Mouse (Mus musculus) testis, adult 10 weeks (tissue): ENCODE data around the gene Fam171a2. TPM values are rescaled to one million over a fixed set of nuclear protein-coding genes. Genes with fewer than 3 reads are reported as not detected.

Source experiments
- polyA plus RNA-seq: library from polyadenylated mRNA; stranded (reverse); fragments of 350-450 nt; fragmentation: Illumina TruSeq; extraction: RNeasy Lipid Tissue Mini Kit (QIAGEN cat#74804); gene quantifications from one replicate; pipeline ENCODE4 v1.2.3, GENCODE M21; 2014; ENCODE audit warnings: low read depth, low replicate concordance

The Fam171a2 gene
- not detected for polyA plus RNA-seq

DNA sequence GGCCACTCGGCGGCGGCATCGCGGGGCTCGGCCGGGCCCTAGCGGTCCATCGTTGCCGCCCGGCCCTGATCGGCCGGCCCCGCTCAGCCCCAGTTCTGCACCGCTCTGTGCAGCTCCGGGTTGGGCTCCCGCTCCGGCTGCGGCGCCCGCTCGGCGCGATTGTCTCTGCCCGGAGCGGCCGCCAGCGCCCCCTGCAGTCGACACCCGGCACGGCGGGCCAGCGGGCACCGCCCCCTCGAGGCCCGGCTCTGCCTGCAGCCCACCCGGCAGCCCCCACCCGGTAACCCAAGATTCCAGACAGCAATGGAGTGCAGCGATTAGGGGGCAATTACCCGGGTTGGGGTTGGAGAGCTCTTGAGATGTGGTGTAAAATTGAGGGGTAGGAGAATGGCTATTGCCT, at the start of gene Fam171a2:
TSS of gene Fam171a2 (minus strand) at position 186 of the 400 bp plus-strand sequence.

DNA sequence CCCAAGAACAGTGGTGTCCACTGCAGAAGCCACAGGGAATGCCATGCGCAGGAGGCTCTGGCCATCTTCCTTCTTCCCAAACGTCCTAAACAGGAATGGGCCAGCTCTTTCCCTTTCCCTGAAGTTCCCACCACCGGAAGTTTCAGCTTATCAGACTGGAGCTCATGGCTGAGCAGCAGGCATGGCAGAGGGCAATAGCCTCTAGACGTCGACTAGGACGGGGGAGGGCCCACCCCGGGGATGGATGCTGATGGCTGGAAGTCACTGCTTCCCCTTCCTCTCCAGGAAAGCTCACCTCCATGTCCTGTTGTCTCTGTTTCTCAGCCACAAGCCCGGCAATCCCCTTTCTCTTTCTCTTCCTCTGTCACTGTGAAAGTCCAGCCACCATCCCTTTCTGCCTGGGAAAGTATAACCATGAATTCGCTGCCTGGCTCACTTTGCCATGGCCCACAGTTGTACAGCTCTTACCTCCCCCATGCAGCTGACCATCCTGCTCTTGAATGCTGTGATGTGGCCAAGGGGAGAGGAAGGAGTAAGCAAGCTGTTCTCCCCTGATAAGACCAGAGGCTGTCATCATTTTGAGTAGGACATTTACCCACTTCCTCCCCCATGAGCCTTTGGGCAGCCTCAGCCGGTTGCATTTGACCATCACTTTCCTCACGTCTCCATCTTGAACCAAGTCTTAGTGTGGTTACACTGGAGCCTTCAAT, 22.3 kb upstream of the Fam171a2 start, which contains the start of gene Itga2b:
TSS of gene Itga2b (minus strand) at position 475 of the 710 bp plus-strand sequence.

DNA sequence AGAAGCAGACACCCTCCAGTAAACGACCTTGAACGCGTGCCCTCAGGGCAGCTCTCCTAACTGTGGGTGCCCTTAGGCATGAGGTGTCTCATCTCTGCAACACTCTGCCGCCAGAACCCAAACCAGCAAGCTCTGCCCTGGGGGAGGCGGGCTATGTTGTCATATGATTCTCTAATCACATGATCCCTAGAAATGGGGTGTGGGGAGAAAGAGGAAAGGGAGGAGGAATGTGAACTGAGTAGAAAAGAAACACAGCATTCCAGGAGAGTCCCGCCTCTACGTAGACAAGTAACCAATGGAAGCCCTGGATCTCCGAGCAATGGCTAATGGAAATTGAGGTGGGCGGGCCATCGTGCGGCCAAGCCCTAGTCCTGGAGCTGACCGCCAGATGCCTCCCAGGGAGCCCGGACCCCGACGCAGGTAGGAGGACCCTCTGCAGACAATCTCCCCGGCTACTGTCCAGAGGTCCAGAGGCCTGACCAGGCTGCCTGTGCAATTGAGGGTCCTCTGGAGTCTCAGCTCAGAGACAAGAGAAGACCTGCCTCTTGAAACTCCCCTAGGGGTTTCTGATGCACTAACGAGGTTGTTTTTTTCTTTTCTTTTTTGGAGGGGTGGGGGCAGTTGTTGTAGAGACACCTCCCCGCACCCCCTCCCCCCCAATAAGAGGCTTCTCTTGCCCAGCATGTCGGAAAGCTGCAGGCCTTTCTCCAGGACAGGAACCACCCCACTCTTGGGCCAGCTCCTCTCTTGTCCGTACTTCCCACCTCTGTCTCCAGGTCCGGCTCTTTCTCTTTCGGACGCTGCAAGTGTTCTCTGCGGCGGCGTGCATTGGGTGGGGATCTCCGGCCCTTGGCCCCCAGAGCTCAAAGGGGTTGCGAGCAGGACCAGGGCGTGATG, 17.1 kb downstream of the Fam171a2 start, which contains the start of gene Grn:
TSS of gene Grn (plus strand) at position 195 of the 897 bp plus-strand sequence.

DNA sequence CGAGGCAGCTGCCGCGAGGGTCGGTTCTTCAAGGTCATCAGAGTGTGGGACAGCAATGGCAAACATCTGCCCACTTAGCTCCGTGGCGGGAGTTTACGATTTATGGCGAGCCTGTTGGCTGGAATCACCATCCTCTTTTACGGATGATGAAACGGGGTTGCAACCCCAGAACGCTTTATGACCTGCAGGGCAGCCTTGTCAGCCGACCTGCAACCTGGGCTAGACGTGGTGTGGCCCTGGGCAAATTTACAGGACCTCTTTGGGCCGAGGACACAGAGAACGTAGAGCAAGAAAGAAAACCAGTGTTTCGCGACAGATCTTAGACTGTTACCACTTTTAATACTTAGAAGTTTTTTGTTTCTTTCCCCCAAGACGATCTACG, 39.7 kb downstream of the Fam171a2 start, which contains the start of gene Slc25a39:
TSS of gene Slc25a39 (minus strand) at position 113 of the 382 bp plus-strand sequence.

DNA sequence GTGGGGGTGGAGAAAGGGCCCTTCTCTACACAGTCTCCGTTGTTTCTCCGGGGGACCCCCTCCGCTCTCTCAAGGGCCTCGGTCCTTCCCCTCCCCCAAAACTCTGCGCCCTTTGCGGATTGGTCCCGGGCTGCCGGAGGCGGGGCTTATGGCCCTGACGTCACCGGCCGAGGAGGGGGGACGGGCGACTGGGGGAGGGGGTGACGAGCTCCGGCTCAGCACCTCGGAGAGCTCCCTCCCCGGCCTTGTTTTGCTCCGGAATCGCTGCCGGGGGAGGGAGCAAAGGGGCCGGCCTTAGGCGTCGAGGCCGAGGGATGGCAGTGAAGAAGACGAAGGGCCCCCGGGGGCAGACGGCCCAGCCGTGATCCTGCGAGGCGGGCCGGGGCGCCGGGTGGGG, 54.2 kb downstream of the Fam171a2 start, which contains the start of gene Rundc3a:
TSS of gene Rundc3a (plus strand) at position 166 of the 397 bp plus-strand sequence.

Other genes with a start within 250 kb of the Fam171a2 start
- gene Hdac5, start 217.5 kb downstream of the Fam171a2 start, polyA plus RNA-seq, result 0.43 TPM
- 2.6 TPM for gene BC030867, start 198.8 kb downstream of the Fam171a2 start, polyA plus RNA-seq
- 0.07 TPM for gene Asb16, start 178.9 kb downstream of the Fam171a2 start, polyA plus RNA-seq
- 6.2 TPM for gene Tmub2, start 162.8 kb downstream of the Fam171a2 start, polyA plus RNA-seq
- gene Atxn7l3, start 151.1 kb downstream of the Fam171a2 start, polyA plus RNA-seq, result 3.8 TPM
- gene Ubtf, start 127.9 kb downstream of the Fam171a2 start, polyA plus RNA-seq, result 10.9 TPM
- gene Slc4a1, start 81.5 kb downstream of the Fam171a2 start, polyA plus RNA-seq, result 0.04 TPM
- 0.38 TPM for gene Rundc3a, start 54.3 kb downstream of the Fam171a2 start, polyA plus RNA-seq
- gene Slc25a39, start 39.7 kb downstream of the Fam171a2 start, polyA plus RNA-seq, result 62.6 TPM
- 1.5 TPM for gene Grn, start 17.4 kb downstream of the Fam171a2 start, polyA plus RNA-seq
- not detected for gene Itga2b, start 22.4 kb upstream of the Fam171a2 start, polyA plus RNA-seq
- gene Gpatch8, start 108.7 kb upstream of the Fam171a2 start, polyA plus RNA-seq, result 20.4 TPM
- gene Gm11627, start 131.8 kb upstream of the Fam171a2 start, polyA plus RNA-seq, result 0.49 TPM
- 0.32 TPM for gene Fzd2, start 156.7 kb upstream of the Fam171a2 start, polyA plus RNA-seq
- gene Meioc, start 216.0 kb upstream of the Fam171a2 start, polyA plus RNA-seq, result 295 TPM